Mouse (Mus musculus): Measurements from ENCODE around the gene Dcpp3. TPM values are rescaled to one million over a fixed set of nuclear protein-coding genes. Genes with fewer than 3 reads are reported as not detected.
"Not testable (repeated sequence)": the region's sequence is repeated elsewhere in the genome, so short reads cannot be mapped to it uniquely, and the experiment has no call there.

Dcpp3 gene
- not detected in 2 replicates for total RNA-seq (2014; fragmentation: Nextera tagmentation)
- not detected in 2 replicates for total RNA-seq (2017)
- polyA plus RNA-seq (2012), result not detected in 2 replicates

GRCm38 (mm10) chr17:23917158-23917557 is at the start of gene Dcpp3:
Gene Dcpp3, plus strand, starts transcription at chr17:23917458.
- ATAC-seq (ENCODE audit: extremely low read depth, insufficient number of reproducible peaks, low FRiP score, poor library complexity, severe bottlenecking), result not testable (repeated sequence)

GRCm38 (mm10) chr17:23867756-23868155 is 49.5 kb upstream of the Dcpp3 start, which contains the start of gene Prss21:
Gene Prss21, plus strand, starts transcription at chr17:23868056.
- Histone ChIP-seq H3K9me3 (replicated peaks) (0 out of 2 replicates have a peak, but pooled peaks cover 2% of the 10 kb centered on the region), H3K4me3 (ENCODE audit: low read depth, low read length) (no peak within 1 kb of the TSS), H3K27me3 (ENCODE audit: insufficient read depth, low read length) (peaks cover 8% of the 10 kb centered on the region), H3K4me1 (ENCODE audit: insufficient read depth, low read depth, low read length) (no peaks in the 10 kb centered on the region), H3K36me3 (replicated peaks) (no peaks in the 10 kb centered on the region)
- ATAC-seq (ENCODE audit: extremely low read depth, insufficient number of reproducible peaks, low FRiP score, poor library complexity, severe bottlenecking), result no peak
- TF ChIP-seq GATA2 (IDR thresholded peaks at IDR 0.05; ENCODE audit: borderline replicate concordance, low read depth, low read length) (no peak), TAL1 (conservative IDR thresholded peaks at IDR 0.05; ENCODE audit: low read depth, low read length) (no peak), POLR2AphosphoS5 (IDR thresholded peaks at IDR 0.05; ENCODE audit: insufficient replicate concordance, low read depth, low read length) (no peak), GATA1 (IDR thresholded peaks at IDR 0.05; ENCODE audit: borderline replicate concordance, low read length) (no peak), CTCF (IDR thresholded peaks at IDR 0.05; ENCODE audit: low read depth, low read length) (no peak)
- DNase-seq (ENCODE audit: low spot score), result no peak

More at GRCm38 (mm10) chr17:23917158-23917557, at the start of gene Dcpp3:
- H3K4me3 ChIP-seq (ENCODE audit: low read depth, low read length); H3K9me3 ChIP-seq (replicated peaks); DNase-seq (ENCODE audit: low spot score); H3K27me3 ChIP-seq (ENCODE audit: insufficient read depth, low read length); H3K4me1 ChIP-seq (ENCODE audit: insufficient read depth, low read depth, low read length); H3K36me3 ChIP-seq (replicated peaks): not testable (repeated sequence)

- Histone ChIP-seq H3K4me1 (ENCODE audit: insufficient read depth, low read depth, low read length) (no peaks in the 10 kb centered on the region), H3K36me3 (replicated peaks) (no peaks in the 10 kb centered on the region), H3K27me3 (ENCODE audit: insufficient read depth, low read length) (0 out of 2 replicates have a peak, but pooled peaks cover 2% of the 10 kb centered on the region), H3K9me3 (replicated peaks) (0 out of 2 replicates have a peak, but pooled peaks cover 2% of the 10 kb centered on the region), H3K4me3 (ENCODE audit: low read depth, low read length) (no peak overlapping the region)
- ATAC-seq (ENCODE audit: extremely low read depth, insufficient number of reproducible peaks, low FRiP score, poor library complexity, severe bottlenecking), result no peak
- DNase-seq (ENCODE audit: low spot score), result no peak
- TF ChIP-seq CTCF (IDR thresholded peaks at IDR 0.05; ENCODE audit: low read depth, low read length) (no peak), POLR2AphosphoS5 (IDR thresholded peaks at IDR 0.05; ENCODE audit: insufficient replicate concordance, low read depth, low read length) (no peak), TAL1 (conservative IDR thresholded peaks at IDR 0.05; ENCODE audit: low read depth, low read length) (no peak)
Measured at GRCm38 (mm10) chr17:23868513-23868912, 48.7 kb upstream of the Dcpp3 start.

- TF ChIP-seq TAL1 (conservative IDR thresholded peaks at IDR 0.05; ENCODE audit: low read depth, low read length), result no peak
- no peak for TF ChIP-seq GATA1 (IDR thresholded peaks at IDR 0.05; ENCODE audit: borderline replicate concordance, low read length)
- peak; percentile 64 for TF ChIP-seq CTCF (IDR thresholded peaks at IDR 0.05; ENCODE audit: low read depth, low read length)
- no peak for TF ChIP-seq GATA2 (IDR thresholded peaks at IDR 0.05; ENCODE audit: borderline replicate concordance, low read depth, low read length)
- no peak for TF ChIP-seq POLR2AphosphoS5 (IDR thresholded peaks at IDR 0.05; ENCODE audit: insufficient replicate concordance, low read depth, low read length)
- H3K9me3 ChIP-seq (replicated peaks), result no peaks in the 10 kb centered on the region
- no peaks in the 10 kb centered on the region for H3K4me1 ChIP-seq (ENCODE audit: insufficient read depth, low read depth, low read length)
- ATAC-seq (ENCODE audit: extremely low read depth, insufficient number of reproducible peaks, low FRiP score, poor library complexity, severe bottlenecking), result no peak
- no peak overlapping the region for H3K4me3 ChIP-seq (ENCODE audit: low read depth, low read length)
- no peak for DNase-seq (ENCODE audit: low spot score)
- no peaks in the 10 kb centered on the region for H3K36me3 ChIP-seq (replicated peaks)
- 0 out of 2 replicates have a peak, but pooled peaks cover 2% of the 10 kb centered on the region for H3K27me3 ChIP-seq (ENCODE audit: insufficient read depth, low read length)
Measured at GRCm38 (mm10) chr17:23873884-23874856, 43.1 kb upstream of the Dcpp3 start.

GRCm38 (mm10) chr17:23876741-23877140 is 40.5 kb upstream of the Dcpp3 start:
- Histone ChIP-seq H3K9me3 (replicated peaks) (no peaks in the 10 kb centered on the region), H3K36me3 (replicated peaks) (no peaks in the 10 kb centered on the region), H3K4me3 (ENCODE audit: low read depth, low read length) (no peak overlapping the region), H3K4me1 (ENCODE audit: insufficient read depth, low read depth, low read length) (no peaks in the 10 kb centered on the region), H3K27me3 (ENCODE audit: insufficient read depth, low read length) (no peaks in the 10 kb centered on the region)
- ATAC-seq (ENCODE audit: extremely low read depth, insufficient number of reproducible peaks, low FRiP score, poor library complexity, severe bottlenecking), result no peak
- TF ChIP-seq CTCF (IDR thresholded peaks at IDR 0.05; ENCODE audit: low read depth, low read length) (no peak), GATA2 (IDR thresholded peaks at IDR 0.05; ENCODE audit: borderline replicate concordance, low read depth, low read length) (no peak)
- DNase-seq (ENCODE audit: low spot score), result no peak

GRCm38 (mm10) chr17:23877166-23877565 is 40.1 kb upstream of the Dcpp3 start:
- no peaks in the 10 kb centered on the region for H3K27me3 ChIP-seq (ENCODE audit: insufficient read depth, low read length)
- no peaks in the 10 kb centered on the region for H3K4me1 ChIP-seq (ENCODE audit: insufficient read depth, low read depth, low read length)
- ATAC-seq (ENCODE audit: extremely low read depth, insufficient number of reproducible peaks, low FRiP score, poor library complexity, severe bottlenecking) (no peak), DNase-seq (ENCODE audit: low spot score) (no peak)
- no peaks in the 10 kb centered on the region for H3K9me3 ChIP-seq (replicated peaks)
- H3K4me3 ChIP-seq (ENCODE audit: low read depth, low read length), result no peak overlapping the region
- no peaks in the 10 kb centered on the region for H3K36me3 ChIP-seq (replicated peaks)
- no peak for TF ChIP-seq GATA1 (IDR thresholded peaks at IDR 0.05; ENCODE audit: borderline replicate concordance, low read length)
- TF ChIP-seq GATA2 (IDR thresholded peaks at IDR 0.05; ENCODE audit: borderline replicate concordance, low read depth, low read length), result no peak
- TF ChIP-seq TAL1 (conservative IDR thresholded peaks at IDR 0.05; ENCODE audit: low read depth, low read length), result no peak
- TF ChIP-seq CTCF (IDR thresholded peaks at IDR 0.05; ENCODE audit: low read depth, low read length), result no peak
- TF ChIP-seq POLR2AphosphoS5 (IDR thresholded peaks at IDR 0.05; ENCODE audit: insufficient replicate concordance, low read depth, low read length), result no peak

- not testable (repeated sequence) for ATAC-seq (ENCODE audit: extremely low read depth, insufficient number of reproducible peaks, low FRiP score, poor library complexity, severe bottlenecking); H3K4me1 ChIP-seq (ENCODE audit: insufficient read depth, low read depth, low read length); H3K36me3 ChIP-seq (replicated peaks); H3K4me3 ChIP-seq (ENCODE audit: low read depth, low read length); DNase-seq (ENCODE audit: low spot score); H3K27me3 ChIP-seq (ENCODE audit: insufficient read depth, low read length); H3K9me3 ChIP-seq (replicated peaks)
Measured at GRCm38 (mm10) chr17:23880576-23880975, 36.7 kb upstream of the Dcpp3 start, which contains the start of the genes Dcpp1 and Dcpp2. Gene Dcpp1, plus strand, starts transcription at chr17:23880876. Gene Dcpp2, plus strand, starts transcription at chr17:23880880.

All from G1E (cell line).